Mouse (Mus musculus): ENCODE measurements around the gene Srgap3.
A peak's percentile ranks its signal among the peaks of the same experiment; 100 is the strongest.
"Not testable (repeated sequence)": the region's sequence is repeated elsewhere in the genome, so short reads cannot be mapped to it uniquely, and the experiment has no call there.

Gene Srgap3

GRCm38 (mm10) chr6:112735054-112735453 lies 212.0 kb downstream of the Srgap3 start:
- DNase-seq: no peak

DNA sequence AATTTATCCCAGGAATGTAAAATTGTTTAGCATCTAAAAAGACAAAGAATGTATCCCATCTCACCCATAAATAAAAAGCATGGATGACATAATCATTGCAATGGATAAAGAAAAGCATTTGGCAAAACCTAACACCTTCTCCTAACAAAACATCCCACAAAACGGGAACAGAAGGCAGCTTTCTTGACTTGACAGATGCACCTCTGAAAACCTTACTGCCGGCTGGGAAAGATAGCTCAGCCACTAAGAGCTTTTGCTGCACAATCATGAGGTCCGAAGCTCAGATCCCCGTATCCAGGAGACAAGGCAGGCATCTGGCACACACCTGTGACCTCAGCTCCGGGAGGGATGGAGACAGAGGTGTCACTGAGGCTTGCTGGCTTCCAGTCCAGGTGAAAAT lies 213.1 kb downstream of the Srgap3 start:
- no peak for DNase-seq

- no peak for DNase-seq
Observed at GRCm38 (mm10) chr6:112732434-112732833, 214.6 kb downstream of the Srgap3 start.

GRCm38 (mm10) chr6:112731386-112731785 lies 215.7 kb downstream of the Srgap3 start:
- no peak for DNase-seq

DNA sequence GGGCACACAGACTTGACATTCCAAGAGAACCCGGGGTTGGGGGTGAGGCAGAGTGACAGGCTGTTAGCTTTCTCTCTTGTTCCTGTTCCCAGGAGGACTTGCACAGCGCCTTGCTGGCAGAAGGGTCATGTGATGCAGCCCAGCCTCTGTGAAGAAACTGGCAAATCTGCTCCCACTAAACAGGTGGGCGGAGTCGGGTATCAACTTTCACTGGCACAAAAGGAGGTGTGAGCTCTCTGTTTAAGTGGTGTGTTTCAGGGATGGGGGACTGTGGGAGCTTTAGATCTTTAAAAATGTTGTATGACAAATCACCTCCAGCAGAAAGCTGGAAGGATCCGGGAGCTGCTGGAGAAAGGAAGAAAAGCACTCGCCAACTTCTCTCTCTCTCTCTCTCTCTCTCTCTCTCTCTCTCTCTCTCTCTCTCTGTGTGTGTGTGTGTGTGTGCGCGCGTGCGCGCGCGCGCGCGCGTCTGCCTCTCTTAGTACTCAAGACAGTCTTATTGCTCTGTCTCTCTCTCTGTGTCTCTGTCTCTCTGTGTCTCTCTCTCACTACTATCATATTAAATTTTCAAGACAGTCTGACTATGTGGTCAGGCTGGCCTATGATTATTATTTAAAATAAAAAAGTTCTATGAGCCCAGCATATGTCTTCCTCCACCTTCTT lies 218.2 kb downstream of the Srgap3 start:
- DNase-seq: peak; percentile 79

- no peak for DNase-seq
Observed at GRCm38 (mm10) chr6:112725468-112725867, 221.6 kb downstream of the Srgap3 start.

- no peak for DNase-seq
Observed at GRCm38 (mm10) chr6:112720409-112721080, 226.5 kb downstream of the Srgap3 start.

GRCm38 (mm10) chr6:112719983-112720382 lies 227.1 kb downstream of the Srgap3 start:
- no peak for DNase-seq

DNA sequence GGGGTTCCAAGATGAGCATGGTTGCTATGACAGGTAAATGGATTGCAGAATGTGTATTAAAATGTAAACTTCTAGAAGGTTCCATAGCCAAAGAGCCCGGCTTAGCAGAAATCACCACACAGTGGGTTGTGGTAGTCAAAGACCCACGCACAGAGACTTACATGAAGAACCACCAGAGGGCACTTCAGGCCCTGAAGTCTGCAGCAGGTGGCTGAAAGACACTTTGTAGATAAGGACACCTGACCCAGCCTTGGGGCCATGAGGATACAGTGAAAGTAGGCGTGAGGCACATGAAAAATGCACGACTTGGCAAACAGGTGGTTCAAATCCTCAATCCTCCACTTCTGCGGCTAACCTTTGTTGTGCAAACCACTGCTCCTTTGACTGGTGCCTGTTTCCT lies 229.9 kb downstream of the Srgap3 start:
- peak; percentile 44 for DNase-seq

DNA sequence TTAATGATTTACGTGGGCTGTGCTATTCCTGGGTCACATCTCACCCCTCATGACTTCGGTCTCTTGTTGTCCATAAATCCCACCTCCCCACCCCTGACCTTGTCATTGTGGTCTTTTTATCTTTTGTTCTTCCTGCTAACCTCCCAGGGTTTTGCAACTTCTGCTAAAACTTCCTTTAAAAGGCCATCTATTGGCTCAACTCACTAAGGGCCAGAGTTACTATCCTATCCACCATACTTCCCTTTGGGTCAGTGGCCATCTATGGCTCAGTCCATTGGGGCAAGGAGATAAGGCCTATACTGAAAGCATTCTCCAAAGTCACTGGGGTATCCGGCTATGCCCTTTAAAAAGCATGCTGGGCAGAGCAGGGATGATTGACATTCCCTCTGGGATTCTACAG lies 233.1 kb downstream of the Srgap3 start:
- DNase-seq: no peak

- not testable (repeated sequence) for DNase-seq
Observed at GRCm38 (mm10) chr6:112702296-112702695, 244.8 kb downstream of the Srgap3 start.

DNA sequence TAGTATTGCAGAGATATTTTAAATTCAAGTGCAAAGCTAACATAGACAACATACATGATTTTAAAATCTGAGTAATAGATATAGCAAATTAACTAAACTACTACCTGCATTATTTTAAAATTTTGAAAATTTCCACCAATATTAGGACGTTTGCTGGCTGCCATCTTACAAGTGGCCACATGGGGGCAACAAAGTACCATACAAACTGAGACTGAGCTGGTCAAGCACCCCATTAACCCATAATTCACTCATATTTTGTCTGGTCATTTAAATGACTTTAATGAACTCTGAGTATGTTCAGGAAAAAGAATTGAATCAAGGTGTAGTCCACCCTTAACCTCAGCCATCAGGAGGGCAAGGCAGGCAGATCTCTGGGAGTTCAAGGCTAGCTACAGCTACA lies 246.7 kb downstream of the Srgap3 start:
- DNase-seq: peak; percentile 79

GRCm38 (mm10) chr6:112699115-112699514 lies 248.0 kb downstream of the Srgap3 start:
- DNase-seq: no peak

DNA sequence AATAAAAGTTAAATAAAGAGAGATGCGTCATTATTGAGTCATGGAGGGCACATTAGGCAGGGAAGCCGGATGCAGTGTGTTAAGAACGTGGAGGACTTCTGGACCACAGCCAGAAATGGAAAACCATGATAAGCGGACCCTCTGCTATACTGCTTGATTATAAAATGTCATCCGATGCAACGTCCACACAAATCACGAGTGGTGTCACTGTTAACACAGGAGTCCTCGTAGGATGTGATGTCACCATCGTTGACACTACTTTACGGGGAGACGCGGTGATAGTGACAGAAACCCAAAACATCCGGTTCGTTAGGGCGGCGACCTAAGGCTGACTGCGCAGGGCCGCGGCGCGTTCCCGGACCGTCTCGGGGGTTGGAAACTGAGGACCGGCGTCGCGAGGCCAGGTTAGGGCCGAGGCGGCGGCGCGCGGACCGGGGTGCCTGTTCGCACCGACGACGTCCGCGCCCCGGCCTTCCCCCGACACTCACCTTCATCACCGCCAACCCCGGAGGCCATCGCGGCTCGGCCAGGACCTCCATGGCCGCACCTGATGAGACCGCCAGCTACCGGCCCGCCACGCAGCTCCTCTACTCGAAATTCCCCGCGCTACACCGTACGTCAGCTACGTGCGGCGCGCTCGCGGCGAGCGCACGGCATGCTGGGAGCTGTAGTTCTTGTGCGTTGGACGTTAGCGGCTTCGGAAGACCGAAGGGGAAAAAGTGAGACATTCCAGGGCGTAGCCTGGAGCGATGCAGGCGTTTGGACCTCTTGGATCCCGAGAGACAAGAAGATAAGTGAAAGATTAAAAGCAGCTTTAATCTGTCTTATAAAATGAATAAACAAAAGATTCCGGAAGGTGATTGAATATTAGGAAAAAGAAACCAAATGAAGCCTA lies 250.8 kb downstream of the Srgap3 start, which contains the start of gene Rad18:
Gene Rad18, minus strand, starts transcription at position 631 of the 895 bp plus-strand sequence.
- peak; percentile 91 for DNase-seq

- DNase-seq: no peak
Observed at GRCm38 (mm10) chr6:112694492-112694891, 252.6 kb downstream of the Srgap3 start.

- no peak for DNase-seq
Observed at GRCm38 (mm10) chr6:112691523-112691922, 255.5 kb downstream of the Srgap3 start.

DNA sequence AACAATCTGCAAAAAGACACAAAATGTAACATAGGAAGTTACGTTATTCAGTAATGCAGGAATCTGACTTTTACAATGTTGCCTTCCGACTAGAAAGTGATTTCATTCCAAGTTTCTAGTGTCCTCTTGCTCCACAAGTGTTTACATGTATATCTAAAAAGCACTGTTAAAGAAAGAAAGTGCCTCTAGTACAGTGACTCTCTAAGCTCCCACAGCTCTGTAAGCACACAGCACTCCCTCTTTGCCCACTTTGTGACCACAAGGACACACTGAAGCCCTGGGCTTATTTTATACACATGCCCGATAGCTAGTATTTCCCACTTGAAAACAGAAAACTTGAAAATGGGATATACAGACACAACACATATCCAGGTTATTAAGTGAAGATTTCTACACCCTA lies 259.0 kb downstream of the Srgap3 start:
- DNase-seq: no peak

DNA sequence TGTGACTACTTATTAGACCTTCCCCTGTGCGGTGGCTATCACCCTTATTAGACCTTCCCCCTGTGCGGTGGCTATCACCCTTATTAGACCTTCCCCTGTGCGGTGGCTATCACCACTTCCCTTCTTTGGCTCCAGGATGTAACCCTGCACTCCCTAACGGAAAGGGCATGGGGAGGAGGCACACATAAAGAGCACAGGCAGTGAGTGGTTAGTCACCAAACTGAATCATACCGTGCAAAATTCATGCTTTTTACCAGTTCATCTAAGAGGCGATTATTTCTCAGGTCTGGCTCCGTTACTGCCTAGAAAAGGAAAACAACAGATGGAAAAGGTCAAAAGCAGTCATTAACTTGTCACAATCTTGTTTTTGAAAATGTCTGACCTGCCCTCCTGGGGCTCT lies 260.6 kb downstream of the Srgap3 start:
- no peak for DNase-seq

GRCm38 (mm10) chr6:112684065-112684464 lies 263.0 kb downstream of the Srgap3 start:
- no peak for DNase-seq
